Mouse (Mus musculus): ENCODE results near the gene Tnni3.
A peak's percentile ranks its signal among the peaks of the same experiment; 100 is the strongest.
"Not testable (repeated sequence)": the region's sequence is repeated elsewhere in the genome, so short reads cannot be mapped to it uniquely, and the experiment has no call there.

Tnni3 gene

GRCm38 (mm10) chr7:4524212-4524922 lies at the start of gene Tnni3:
Tnni3 (minus strand) TSS chr7:4524229.
- not testable (repeated sequence) for DNase-seq (ENCODE audit: low read depth, low spot score)

GRCm38 (mm10) chr7:4572361-4572760 lies 48.3 kb upstream of the Tnni3 start:
- not testable (repeated sequence) for DNase-seq (ENCODE audit: low read depth, low spot score)

- DNase-seq (ENCODE audit: low read depth, low spot score): no peak
Measured at GRCm38 (mm10) chr7:4562660-4563059, 38.6 kb upstream of the Tnni3 start.

GRCm38 (mm10) chr7:4557167-4557560 lies 33.1 kb upstream of the Tnni3 start:
- DNase-seq (ENCODE audit: low read depth, low spot score): no peak

DNA sequence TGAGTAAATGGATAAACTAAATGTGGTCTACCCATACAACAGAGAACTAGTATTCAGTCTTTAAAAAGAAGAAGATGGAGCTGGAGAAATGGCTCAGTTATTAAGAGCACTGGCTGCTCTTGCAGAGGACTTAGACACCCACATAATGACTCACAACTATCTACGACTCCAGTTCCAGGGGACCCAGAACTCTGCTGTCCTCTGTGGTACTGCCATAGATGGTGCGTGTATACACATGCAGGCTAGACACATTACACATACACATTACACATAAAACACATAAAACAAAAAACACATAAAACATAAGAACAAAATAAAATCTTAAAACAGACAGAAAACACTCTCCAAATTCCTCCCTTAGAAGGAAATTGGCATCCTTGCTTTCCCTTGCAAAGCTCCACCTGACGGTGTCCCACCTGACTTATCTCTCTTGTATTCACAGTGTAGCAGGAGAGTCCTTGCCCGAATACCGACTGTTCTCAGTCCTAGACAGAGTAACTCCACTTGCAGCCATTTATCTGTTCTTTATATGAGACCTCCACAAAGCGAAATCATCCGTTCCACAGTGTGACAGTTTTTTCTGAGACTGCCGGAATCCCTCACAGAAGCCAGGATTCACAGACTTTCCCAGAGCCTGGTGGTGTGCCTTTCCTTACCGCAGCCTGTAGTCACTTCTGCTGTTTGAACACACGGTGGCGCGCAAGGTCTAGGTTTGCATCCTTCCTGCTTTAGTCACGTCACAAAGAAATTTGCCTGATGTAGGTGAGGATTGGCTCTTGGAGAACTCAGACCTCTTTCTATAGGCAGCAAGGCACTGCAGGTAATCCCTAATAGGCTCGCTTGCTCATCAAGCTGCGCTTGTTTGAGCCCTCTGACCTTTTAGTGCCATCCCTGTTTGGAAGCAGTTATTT lies 32.5 kb upstream of the Tnni3 start:
- DNase-seq (ENCODE audit: low read depth, low spot score): peak; percentile 84

GRCm38 (mm10) chr7:4547221-4547641 lies 23.2 kb upstream of the Tnni3 start, which contains the start of gene Syt5:
Syt5 (minus strand) TSS chr7:4547541.
- DNase-seq (ENCODE audit: low read depth, low spot score): peak; percentile 82

GRCm38 (mm10) chr7:4546591-4547131 lies 22.6 kb upstream of the Tnni3 start:
- DNase-seq (ENCODE audit: low read depth, low spot score): peak; percentile 82

DNA sequence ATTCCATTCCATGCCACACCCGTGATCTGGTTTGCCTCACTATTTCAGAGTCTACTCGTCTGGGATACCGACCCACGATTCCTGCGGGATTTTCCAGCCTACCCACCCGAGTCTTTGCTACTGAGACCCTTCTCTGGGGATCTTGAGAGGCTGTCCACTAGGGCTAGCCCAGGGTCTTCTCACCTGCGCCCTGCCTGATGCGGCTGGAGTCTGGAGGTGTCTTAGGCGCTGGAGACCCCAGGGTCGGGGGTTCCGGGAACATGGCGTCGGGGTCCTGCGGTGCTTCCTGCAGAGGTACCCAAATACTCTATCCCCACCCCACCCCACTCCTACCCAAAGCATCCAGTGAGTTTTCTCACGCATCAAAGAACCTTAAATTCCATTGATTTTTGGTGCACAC lies 22.0 kb upstream of the Tnni3 start:
- DNase-seq (ENCODE audit: low read depth, low spot score): no peak

- DNase-seq (ENCODE audit: low read depth, low spot score): no peak
Measured at GRCm38 (mm10) chr7:4542013-4542412, 18.0 kb upstream of the Tnni3 start.

DNA sequence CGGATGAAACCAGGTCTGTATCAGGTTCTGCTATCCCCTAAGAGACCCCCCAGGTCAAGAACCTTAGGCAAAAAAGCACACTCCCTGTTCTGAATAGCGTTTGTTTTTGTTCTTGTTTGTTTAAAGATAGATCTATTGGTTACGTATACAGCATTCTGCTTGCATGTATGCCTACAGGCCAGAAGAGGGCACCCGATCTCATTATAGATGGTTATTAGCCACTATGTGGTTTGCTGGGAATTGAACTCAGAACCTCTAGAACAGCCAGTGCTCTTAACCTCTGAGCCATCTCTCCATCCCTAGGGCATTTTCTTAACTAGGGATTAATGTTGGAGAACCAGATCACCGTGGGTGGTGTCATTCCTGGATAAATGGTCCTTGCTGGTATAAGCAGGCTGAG lies 17.3 kb upstream of the Tnni3 start:
- no peak for DNase-seq (ENCODE audit: low read depth, low spot score)

GRCm38 (mm10) chr7:4539019-4539418 lies 15.0 kb upstream of the Tnni3 start:
- no peak for DNase-seq (ENCODE audit: low read depth, low spot score)

DNA sequence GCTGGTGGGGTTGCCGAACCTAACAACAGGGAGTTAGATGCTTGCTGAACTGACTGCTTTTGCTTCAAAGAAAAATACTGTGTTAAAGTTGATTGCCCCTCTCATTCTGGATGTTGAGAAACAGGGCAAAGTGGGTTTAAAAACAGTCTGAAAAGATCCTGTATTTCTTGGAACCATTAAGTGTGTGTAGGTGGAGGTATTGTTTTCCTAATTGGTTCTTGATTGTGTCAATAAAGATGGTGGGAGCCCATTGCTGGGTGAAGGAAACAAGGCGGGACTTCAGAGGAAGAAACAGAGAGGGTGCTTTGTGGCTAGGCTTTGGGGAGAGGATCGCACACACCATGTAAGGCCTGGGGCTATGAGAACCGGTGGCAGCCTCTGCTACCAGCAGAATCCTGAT lies 13.2 kb upstream of the Tnni3 start:
- no peak for DNase-seq (ENCODE audit: low read depth, low spot score)

- no peak for DNase-seq (ENCODE audit: low read depth, low spot score)
Measured at GRCm38 (mm10) chr7:4536369-4536768, 12.3 kb upstream of the Tnni3 start.

GRCm38 (mm10) chr7:4532005-4532729 lies 8.1 kb upstream of the Tnni3 start, which contains the start of gene Dnaaf3:
Dnaaf3 (minus strand) TSS chr7:4532453.
- no peak for DNase-seq (ENCODE audit: low read depth, low spot score)

DNA sequence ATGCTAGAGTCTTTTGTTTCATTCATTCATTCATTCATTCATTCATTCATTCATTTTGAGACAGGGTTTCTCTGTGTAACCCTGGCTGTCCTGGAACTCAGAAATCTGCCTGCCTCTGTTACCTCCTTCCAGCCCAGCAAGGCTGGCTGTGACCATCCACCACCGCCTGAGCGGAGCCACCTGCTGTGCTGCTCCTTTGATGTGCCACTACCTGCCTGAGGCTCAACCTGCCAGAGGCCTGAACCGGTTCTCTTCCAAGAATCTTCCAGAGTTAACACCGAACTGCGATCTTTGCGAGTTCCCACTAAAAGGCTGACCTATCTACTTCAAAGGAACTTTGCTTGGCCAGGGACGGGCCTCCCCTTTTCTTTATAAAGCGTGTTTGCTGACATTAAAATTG lies 6.1 kb upstream of the Tnni3 start:
- DNase-seq (ENCODE audit: low read depth, low spot score): not testable (repeated sequence)

DNA sequence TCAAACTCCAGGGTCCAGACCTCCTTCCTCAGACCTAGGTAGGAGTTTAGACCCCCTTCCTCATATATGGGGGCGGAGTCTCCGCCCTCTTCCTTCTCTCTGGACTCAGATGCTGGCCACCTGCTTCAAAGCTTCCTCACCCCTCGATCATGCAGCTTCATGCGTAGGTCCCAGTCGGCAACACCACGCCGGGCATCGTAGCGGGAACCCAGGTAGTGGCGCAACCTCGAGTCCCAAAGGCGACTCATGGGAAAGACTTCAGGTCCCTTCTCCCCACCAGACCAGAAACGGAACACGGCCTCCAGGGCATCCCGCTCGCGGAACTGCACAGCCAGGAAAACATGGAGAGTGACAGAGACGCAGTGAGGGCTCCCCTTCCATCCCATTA lies 3.3 kb upstream of the Tnni3 start:
- no peak for DNase-seq (ENCODE audit: low read depth, low spot score)

- DNase-seq (ENCODE audit: low read depth, low spot score): peak; percentile 73
Measured at GRCm38 (mm10) chr7:4526341-4527301, 2.6 kb upstream of the Tnni3 start.

- DNase-seq (ENCODE audit: low read depth, low spot score): no peak
Measured at GRCm38 (mm10) chr7:4523205-4524130, 561 bp downstream of the Tnni3 start.

- no peak for DNase-seq (ENCODE audit: low read depth, low spot score)
Measured at GRCm38 (mm10) chr7:4522292-4522691, 1.7 kb downstream of the Tnni3 start.
